Mouse (Mus musculus): Measurements from ENCODE around the gene Mthfd1. TPM values are rescaled to one million over a fixed set of nuclear protein-coding genes. Genes with fewer than 3 reads are reported as not detected.

Mthfd1 gene
- polyA plus RNA-seq, 1 experiment from 2014 or later: 91.8 TPM

DNA sequence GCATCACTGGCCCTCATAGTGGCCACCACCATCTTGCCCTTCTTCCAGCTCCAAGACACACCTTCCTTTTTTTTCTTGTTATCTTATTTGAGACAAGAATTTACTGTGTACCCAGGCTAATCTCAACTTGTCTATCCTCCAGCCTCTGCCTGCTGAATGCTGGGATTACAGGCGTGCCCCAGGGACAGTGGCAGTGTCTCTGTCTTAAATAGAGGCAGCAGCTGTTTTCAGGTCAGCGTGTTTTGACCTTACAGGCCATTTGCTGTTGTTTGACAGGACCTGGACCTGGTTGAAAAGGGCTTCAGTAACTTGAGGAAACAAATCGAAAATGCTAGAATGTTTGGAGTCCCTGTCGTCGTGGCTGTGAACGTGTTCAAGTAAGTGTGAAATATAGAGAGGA, 55.5 kb downstream of the Mthfd1 start:
- WGBS: 84% methylated on average over 6 of the region's 6 CpGs
- Histone ChIP-seq H3K4me3 (no peak overlapping the region), H3K27ac (replicated peaks) (no peak overlapping the region), H3K4me1 (no peaks in the 10 kb centered on the region), H3K9me3 (replicated peaks) (no peaks in the 10 kb centered on the region), H3K27me3 (ENCODE audit: low read depth, poor library complexity, severe bottlenecking) (no peaks in the 10 kb centered on the region), H3K36me3 (peaks cover 74% of the 10 kb centered on the region)
- DNase-seq (ENCODE audit: low spot score): no peak

DNA sequence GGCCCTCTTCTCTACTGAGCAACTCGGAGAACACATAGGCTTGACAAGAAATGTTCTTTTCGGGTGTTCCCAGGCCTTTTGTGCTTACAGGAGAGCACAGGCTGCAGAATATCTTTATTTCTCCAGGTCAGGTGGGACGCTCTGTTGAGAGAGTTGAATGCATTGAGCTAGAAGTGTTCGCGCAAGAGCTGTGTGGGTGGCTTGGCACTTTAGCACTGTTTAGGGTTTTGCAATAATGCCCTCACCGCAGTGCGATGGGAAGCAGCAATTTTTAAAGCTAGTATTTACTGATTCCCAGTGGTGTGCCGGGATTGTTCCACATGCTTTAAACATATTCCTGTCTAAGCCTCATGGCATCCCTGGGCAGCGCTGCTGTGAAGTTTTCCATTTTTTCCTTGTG, 56.1 kb downstream of the Mthfd1 start:
- H3K27ac ChIP-seq (replicated peaks): no peak overlapping the region
- no peak for DNase-seq (ENCODE audit: low spot score)
- 94% methylated on average over 9 of the region's 9 CpGs for WGBS
- no peaks in the 10 kb centered on the region for H3K9me3 ChIP-seq (replicated peaks)
- H3K36me3 ChIP-seq: peaks cover 74% of the 10 kb centered on the region
- H3K4me1 ChIP-seq: no peaks in the 10 kb centered on the region
- H3K27me3 ChIP-seq (ENCODE audit: low read depth, poor library complexity, severe bottlenecking): no peaks in the 10 kb centered on the region
- H3K4me3 ChIP-seq: no peak overlapping the region

DNA sequence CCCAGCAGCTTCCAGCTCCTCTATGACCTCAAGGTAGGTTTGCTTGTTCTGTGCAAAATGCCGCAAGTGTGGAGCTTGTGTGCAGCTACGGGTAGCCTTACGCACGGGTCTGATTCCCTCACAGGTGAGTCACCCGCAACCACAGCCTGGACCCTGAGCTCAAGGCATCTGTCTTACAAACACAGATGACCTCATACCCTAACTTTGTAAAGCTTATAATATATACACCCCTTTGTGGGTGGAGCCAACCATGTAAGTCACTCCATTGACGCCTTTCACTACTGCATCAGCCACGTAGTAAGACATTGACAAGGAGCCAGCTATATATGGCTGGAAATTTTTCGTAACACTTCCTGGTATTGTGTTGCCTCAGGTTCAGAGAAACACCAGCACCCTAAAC, 56.9 kb downstream of the Mthfd1 start:
- H3K36me3 ChIP-seq: peaks cover 74% of the 10 kb centered on the region
- H3K4me3 ChIP-seq: no peak overlapping the region
- no peak for DNase-seq (ENCODE audit: low spot score)
- no peaks in the 10 kb centered on the region for H3K9me3 ChIP-seq (replicated peaks)
- 93% methylated on average over 8 of the region's 8 CpGs for WGBS
- no peaks in the 10 kb centered on the region for H3K27me3 ChIP-seq (ENCODE audit: low read depth, poor library complexity, severe bottlenecking)
- no peaks in the 10 kb centered on the region for H3K4me1 ChIP-seq
- peak overlapping the region; percentile 25; the same call in 1 of the 2 replicates for H3K27ac ChIP-seq (replicated peaks)

DNA sequence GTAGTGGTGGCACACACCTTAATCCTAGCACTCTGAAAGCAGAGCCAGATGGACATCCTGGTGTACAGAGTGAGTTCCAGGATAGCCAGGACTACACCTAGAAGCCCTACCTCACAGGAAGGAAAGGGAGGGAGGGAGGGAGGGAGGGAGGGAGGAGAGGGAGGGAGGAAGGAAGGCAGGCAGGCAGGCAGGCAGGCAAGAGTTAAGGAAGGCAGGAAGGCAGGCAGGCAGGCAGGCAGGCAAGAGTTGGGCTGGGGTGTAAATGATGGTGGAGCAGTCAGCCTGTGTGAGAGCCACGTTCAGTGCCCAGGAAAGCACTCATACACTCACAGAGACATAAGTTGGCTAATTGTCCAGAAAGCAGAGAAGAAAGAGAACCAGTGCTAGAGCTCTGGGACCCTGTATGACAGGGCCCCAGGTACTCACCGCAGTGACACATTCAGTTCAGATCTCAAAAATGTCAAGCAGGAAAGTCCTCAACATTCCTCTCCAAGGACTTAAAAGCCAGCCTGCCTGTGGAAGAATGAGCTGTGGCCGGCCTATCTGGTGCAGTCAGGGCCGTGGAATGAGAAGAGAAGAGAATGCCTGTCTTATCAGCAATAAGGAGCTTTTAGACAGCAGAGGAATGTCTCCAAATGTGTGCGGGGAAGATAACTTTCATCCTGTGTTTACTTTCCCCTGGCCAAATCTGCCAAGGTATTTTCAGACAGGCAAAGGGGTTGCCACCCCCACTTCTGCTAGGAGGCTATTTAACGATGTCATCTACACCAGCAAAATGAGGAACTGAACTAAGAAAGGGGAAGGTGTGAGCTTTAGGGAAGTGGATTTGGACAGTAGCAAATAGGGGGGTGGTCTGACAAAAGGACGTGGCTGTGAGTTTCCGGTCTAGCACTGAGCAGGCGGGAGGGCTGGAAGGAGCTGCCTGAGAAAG, 63.4 kb downstream of the Mthfd1 start:
- H3K27ac ChIP-seq (replicated peaks): peak overlapping the region; percentile 30
- no peak overlapping the region; the same call in 1 of the 2 replicates for H3K4me3 ChIP-seq
- DNase-seq (ENCODE audit: low spot score): no peak
- H3K9me3 ChIP-seq (replicated peaks): no peaks in the 10 kb centered on the region
- H3K36me3 ChIP-seq: peaks cover 74% of the 10 kb centered on the region
- 76% methylated on average over 9 of the region's 9 CpGs for WGBS
- no peaks in the 10 kb centered on the region for H3K27me3 ChIP-seq (ENCODE audit: low read depth, poor library complexity, severe bottlenecking)
- H3K4me1 ChIP-seq: no peaks in the 10 kb centered on the region

DNA sequence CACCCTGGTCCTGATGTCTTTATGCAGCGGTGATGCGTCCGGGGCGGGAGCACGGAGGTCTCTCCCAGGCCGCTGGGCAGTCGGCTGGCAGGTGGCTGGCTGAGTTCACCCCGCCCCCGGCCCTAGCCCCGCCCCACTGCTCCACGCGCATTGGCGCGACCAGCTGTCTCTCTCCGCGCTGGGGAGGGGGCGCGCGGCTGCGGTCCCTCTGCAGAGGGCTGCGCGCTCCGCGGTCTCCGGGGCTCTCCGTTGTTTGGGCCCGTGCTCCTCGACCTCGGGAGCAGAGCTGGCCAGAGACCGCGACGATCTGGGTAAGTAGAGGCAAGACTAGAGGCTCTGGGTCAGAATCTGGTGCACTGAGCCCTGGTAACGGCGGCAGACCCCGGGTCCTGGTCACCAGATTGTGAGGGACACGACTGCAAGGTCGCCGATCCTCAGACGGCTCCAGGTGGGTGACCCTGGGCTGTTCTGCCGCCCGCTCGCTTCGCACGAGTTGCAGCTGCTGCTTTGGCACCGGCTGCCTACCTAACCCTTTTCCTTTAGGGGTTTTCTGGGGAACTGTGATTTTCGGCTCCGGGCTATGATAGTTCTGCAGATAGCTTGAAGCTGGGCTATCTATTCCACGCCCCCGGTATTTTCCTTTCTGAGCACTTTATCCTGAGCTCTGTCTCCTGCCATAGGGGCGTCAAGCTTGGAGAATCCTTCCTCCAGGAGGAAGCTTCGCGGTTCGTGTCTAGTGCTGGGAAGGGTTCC, 69.8 kb downstream of the Mthfd1 start, which contains the start of gene Akap5:
Akap5 (plus strand) TSS at position 213 of the 753 bp plus-strand sequence.
- Histone ChIP-seq H3K27ac (replicated peaks) (peak within 1 kb of the TSS; percentile 86), H3K4me3 (peak within 1 kb of the TSS; percentile 72), H3K27me3 (ENCODE audit: low read depth, poor library complexity, severe bottlenecking) (peaks cover 14% of the 10 kb centered on the region), H3K36me3 (peaks cover 33% of the 10 kb centered on the region), H3K9me3 (replicated peaks) (no peaks in the 10 kb centered on the region), H3K4me1 (peaks cover 14% of the 10 kb centered on the region)
- WGBS: 2% methylated on average over 53 of the region's 53 CpGs
- peak; percentile 89 for DNase-seq (ENCODE audit: low spot score)

DNA sequence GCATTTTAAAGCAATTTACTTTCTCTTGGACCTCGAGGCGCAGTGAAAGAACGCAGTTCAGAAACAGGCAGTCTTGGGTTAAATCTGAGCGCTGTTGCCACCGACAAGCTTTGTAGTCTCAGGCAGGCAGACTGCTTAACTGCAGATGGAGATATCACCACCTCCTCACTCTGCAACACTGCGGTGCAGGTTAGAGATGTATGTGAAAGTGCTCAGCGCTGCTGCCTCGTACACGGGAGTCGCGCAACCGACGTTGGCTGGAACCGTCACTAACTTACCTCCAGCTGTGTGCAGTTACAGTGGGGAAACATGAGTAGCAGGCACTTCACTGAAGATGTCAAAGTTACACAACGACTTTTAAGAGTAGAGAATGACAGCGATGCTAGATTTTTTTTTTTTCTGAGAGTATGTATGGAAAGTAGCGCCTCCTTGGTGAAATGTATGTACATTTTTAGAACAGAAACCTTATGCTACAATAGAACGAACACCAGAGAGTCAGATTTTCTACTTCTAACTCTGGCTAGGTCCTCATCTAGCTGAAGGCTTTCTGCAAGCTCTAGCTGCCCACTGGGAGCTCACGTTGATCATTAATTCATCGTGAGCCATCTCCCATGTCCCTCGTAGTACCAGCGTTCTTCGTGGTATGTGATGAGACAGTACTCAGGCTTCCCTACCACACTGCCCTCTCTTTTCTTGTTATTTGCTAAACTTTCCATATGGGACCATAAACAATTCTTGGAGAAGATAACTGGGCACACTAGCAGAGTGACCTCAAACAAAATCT, 71.5 kb downstream of the Mthfd1 start:
- DNase-seq (ENCODE audit: low spot score): no peak
- Histone ChIP-seq H3K9me3 (replicated peaks) (no peaks in the 10 kb centered on the region), H3K36me3 (peaks cover 21% of the 10 kb centered on the region), H3K27me3 (ENCODE audit: low read depth, poor library complexity, severe bottlenecking) (peaks cover 14% of the 10 kb centered on the region), H3K4me3 (no peak overlapping the region), H3K27ac (replicated peaks) (no peak overlapping the region), H3K4me1 (peaks cover 14% of the 10 kb centered on the region)
- WGBS: 92% methylated on average over 23 of the region's 23 CpGs

DNA sequence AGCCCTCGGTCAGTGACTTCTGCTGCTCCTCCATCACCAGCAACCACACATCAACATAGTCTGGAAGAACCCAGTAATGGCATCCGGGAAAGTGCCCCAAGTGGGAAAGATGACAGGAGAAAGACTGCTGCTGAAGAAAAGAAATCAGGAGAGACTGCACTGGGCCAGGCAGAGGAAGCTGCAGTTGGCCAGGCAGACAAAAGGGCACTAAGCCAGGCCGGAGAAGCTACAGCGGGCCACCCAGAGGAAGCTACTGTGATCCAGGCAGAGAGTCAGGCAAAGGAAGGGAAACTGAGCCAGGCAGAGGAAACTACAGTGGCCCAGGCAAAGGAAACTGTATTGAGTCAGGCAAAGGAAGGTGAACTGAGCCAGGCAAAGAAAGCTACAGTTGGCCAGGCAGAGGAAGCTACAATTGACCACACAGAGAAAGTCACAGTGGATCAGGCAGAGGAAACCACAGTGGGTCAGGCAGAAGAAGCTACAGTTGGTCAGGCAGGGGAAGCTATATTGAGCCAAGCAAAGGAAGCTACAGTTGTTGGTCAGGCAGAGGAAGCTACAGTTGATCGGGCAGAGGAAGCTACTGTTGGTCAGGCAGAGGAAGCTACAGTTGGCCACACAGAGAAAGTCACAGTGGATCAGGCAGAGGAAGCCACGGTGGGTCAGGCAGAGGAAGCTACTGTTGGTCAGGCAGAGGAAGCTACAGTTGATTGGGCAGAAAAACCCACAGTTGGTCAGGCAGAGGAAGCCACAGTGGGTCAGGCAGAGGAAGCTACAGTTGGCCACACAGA, 73.7 kb downstream of the Mthfd1 start:
- H3K9me3 ChIP-seq (replicated peaks): no peaks in the 10 kb centered on the region
- no peak overlapping the region for H3K4me3 ChIP-seq
- 89% methylated on average over 6 of the region's 6 CpGs for WGBS
- H3K27ac ChIP-seq (replicated peaks): no peak overlapping the region
- DNase-seq (ENCODE audit: low spot score): no peak
- peaks cover 14% of the 10 kb centered on the region for H3K4me1 ChIP-seq
- H3K36me3 ChIP-seq: peaks cover 20% of the 10 kb centered on the region
- H3K27me3 ChIP-seq (ENCODE audit: low read depth, poor library complexity, severe bottlenecking): peaks cover 14% of the 10 kb centered on the region

DNA sequence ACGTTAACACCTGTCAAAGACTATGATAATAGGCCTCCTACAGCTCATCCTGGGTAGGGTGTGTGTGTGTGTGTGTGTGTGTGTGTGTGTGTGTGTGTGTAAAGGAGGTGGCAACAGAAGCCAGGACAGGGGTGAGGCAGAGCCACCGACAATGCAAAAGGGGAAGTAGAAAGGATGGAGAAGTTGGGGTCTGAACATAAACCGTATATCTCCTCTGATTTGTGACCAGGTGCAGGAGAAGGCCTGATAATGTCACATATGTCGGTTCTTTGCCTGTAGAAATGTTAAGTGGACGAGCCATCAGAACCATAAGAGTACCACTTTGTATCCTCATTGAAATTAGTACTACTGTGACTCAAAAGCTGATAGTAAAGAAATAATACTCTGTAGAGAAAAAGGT, 78.6 kb downstream of the Mthfd1 start:
- Histone ChIP-seq H3K4me3 (no peak overlapping the region), H3K4me1 (no peaks in the 10 kb centered on the region), H3K27me3 (ENCODE audit: low read depth, poor library complexity, severe bottlenecking) (no peaks in the 10 kb centered on the region), H3K9me3 (replicated peaks) (no peaks in the 10 kb centered on the region), H3K27ac (replicated peaks) (no peak overlapping the region), H3K36me3 (peaks cover 8% of the 10 kb centered on the region)
- DNase-seq (ENCODE audit: low spot score): no peak
- 88% methylated on average over 5 of the region's 5 CpGs for WGBS

DNA sequence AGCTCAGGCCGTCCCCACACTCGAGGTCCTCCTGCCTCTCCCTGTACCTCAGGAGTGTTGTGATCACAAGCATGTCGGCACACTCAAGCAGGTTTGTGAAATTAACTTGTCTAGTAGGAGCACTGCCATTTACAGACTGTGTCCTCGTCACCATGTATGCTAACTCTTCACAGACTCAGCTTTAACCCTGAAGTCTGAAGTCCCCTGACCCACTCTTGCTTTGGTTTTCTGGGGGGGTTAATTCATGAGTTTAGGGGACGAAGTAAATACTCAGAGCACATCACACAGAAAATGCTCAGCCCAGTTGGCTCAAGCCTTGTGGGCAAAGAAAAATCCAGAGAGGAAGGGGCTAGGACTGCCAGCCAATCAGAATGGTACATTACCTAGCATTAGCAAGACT, 80.5 kb downstream of the Mthfd1 start:
- Histone ChIP-seq H3K27ac (replicated peaks) (no peak overlapping the region), H3K36me3 (0 out of 2 replicates have a peak, but pooled peaks cover 6% of the 10 kb centered on the region), H3K9me3 (replicated peaks) (no peaks in the 10 kb centered on the region), H3K27me3 (ENCODE audit: low read depth, poor library complexity, severe bottlenecking) (no peaks in the 10 kb centered on the region), H3K4me3 (no peak overlapping the region), H3K4me1 (no peaks in the 10 kb centered on the region)
- WGBS: 87% methylated on average over 5 of the region's 5 CpGs
- no peak for DNase-seq (ENCODE audit: low spot score)

DNA sequence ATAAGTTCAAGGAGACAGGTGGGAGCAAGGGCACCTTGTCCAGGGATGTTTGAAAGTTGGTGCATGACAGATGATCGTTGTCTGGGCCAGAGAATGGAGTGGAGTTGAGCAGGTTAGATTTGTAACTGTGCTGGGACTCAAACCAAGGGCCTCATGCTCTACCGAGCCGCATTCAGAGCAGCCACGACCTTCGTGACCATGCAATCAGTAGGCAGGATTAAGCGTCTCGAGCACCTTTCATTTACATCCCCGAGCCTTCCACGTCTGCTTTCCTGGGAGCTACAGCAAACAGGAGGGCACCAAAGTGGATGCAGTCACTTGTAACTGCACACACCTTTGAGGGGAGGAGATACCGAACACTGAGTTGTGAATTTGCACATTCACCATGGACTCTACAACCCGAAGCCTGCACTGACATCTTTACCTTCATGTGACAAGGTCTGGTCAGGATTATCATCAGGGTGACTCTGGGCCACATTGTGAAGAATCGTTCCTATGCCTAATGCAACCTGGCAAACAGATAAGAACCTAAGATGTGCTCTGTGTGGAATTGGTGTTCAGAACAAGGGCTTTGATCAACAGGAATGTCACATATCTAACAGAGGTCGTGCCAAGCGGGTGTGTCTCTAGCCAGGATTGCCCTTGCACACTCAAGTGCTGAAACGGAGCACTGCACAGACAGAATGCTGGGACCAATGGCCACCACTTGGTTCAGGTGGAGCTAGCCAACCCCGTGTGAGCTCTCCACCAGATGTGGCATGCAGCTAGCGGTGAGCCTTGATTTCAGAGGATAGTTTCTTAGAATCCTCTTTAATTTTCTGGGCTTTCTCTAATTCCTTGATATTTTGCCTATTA, 81.2 kb downstream of the Mthfd1 start:
- Histone ChIP-seq H3K4me1 (no peaks in the 10 kb centered on the region), H3K36me3 (0 out of 2 replicates have a peak, but pooled peaks cover under 1% of the 10 kb centered on the region), H3K4me3 (no peak overlapping the region), H3K27me3 (ENCODE audit: low read depth, poor library complexity, severe bottlenecking) (no peaks in the 10 kb centered on the region), H3K27ac (replicated peaks) (no peak overlapping the region), H3K9me3 (replicated peaks) (no peaks in the 10 kb centered on the region)
- 80% methylated on average over 17 of the region's 17 CpGs for WGBS
- DNase-seq (ENCODE audit: low spot score): no peak

DNA sequence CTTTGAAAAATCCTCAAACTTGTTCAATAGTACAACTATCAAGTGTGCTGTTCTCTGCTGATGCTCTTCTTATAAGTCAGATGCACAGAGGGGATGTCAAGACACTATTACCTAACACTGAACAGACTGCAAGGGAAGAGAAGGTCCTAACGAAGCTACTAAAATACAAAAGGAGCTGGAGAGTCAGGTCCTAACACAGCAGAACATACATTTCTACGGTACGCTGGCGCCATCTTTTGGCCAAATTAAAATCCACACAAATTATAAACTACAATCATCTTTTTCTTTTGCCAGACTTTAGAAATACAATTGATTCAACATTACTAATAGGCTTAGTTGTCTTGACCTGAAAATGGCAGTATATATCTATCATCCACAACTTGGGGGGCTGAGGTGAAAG, 86.0 kb downstream of the Mthfd1 start:
- Histone ChIP-seq H3K27ac (replicated peaks) (no peak overlapping the region), H3K4me1 (no peaks in the 10 kb centered on the region), H3K27me3 (ENCODE audit: low read depth, poor library complexity, severe bottlenecking) (no peaks in the 10 kb centered on the region), H3K4me3 (no peak overlapping the region), H3K9me3 (replicated peaks) (no peaks in the 10 kb centered on the region), H3K36me3 (peaks cover 10% of the 10 kb centered on the region)
- no peak for DNase-seq (ENCODE audit: low spot score)
- 11% methylated on average over 4 of the region's 4 CpGs for WGBS

Data from midbrain, embryonic 10.5 days (tissue).